Comparison of ENCODE assay signal across 30 mouse cellular contexts in genomic region chr11:108220605-108221004, GRCm38 (mm10).
DNase-seq lines count a peak whose midpoint lies in the region; ATAC-seq and TF ChIP-seq lines count a peak whose summit lies in the region.
"Had no signal": no experiment of that assay in that cellular context is flagged by ENCODE, and none has a peak within 500 bp of the region (broad histone marks: within the 10 kb centered on the region; RNA-seq: fewer than 3 reads in every experiment).

No protein-coding gene starts in this region.

- H3K9me3 ChIP-seq in neural tube, embryonic 15.5 days (replicated peaks), result no peaks in the 10 kb centered on the region
- H3K9me3 ChIP-seq: heart, embryonic 12.5 days; hindbrain, embryonic 13.5 days; limb, embryonic 15.5 days; liver, embryonic 13.5 days; megakaryocyte, embryonic 14.5 days; midbrain, embryonic 12.5 days; neural tube, embryonic 13.5 days had no signal

- no peaks in the 10 kb centered on the region for H3K36me3 ChIP-seq in neural tube, embryonic 15.5 days
- H3K36me3 ChIP-seq: G1E; heart, embryonic 12.5 days; hindbrain, embryonic 13.5 days; limb, embryonic 15.5 days; liver, embryonic 13.5 days; midbrain, embryonic 12.5 days; neural tube, embryonic 13.5 days had no signal

- H3K4me3 ChIP-seq in gastrocnemius, adult 2 months, result no peak overlapping the region
- H3K4me3 ChIP-seq in neural tube, embryonic 15.5 days (replicated peaks), result no peak overlapping the region
- no peak overlapping the region for H3K4me3 ChIP-seq in olfactory bulb, adult 2 months (ENCODE audit: insufficient read depth, low read depth, low read length)
- H3K4me3 ChIP-seq: heart, adult 2 months; heart, embryonic 12.5 days; hindbrain, embryonic 13.5 days; limb, embryonic 15.5 days; liver, embryonic 13.5 days; midbrain, embryonic 12.5 days; myocyte; neural tube, embryonic 13.5 days had no signal

- H3K27ac ChIP-seq in gastrocnemius, adult 2 months, result peak overlapping the region; percentile 2; the same call in 1 of the 2 replicates
- 0 out of 2 replicates have a peak overlapping the region, but pooled peaks have one; percentile 15 for H3K27ac ChIP-seq in neural tube, embryonic 15.5 days (replicated peaks)
- 0 out of 2 replicates have a peak overlapping the region, but pooled peaks have one; percentile 67 for H3K27ac ChIP-seq in olfactory bulb, adult 2 months (ENCODE audit: insufficient read depth, low read depth, low read length)
- H3K27ac ChIP-seq: heart, adult 2 months; hindbrain, embryonic 13.5 days; liver, embryonic 13.5 days; midbrain, embryonic 12.5 days; neural tube, embryonic 13.5 days had no signal

- ATAC-seq in neural tube, embryonic 15.5 days (ENCODE audit: low FRiP score), result no peak
- ATAC-seq: intestine, postnatal 0 days had no signal

- no peak for DNase-seq in gastrocnemius, adult 2 months
- no peak for DNase-seq in gastrocnemius, postnatal 10 days
- no peak for DNase-seq in neural tube, embryonic 10.5 days (ENCODE audit: extremely low spot score, low spot score)
- peak; percentile 41 for DNase-seq in NIH3T3 (ENCODE audit: low read depth)
- no peak for DNase-seq in kidney, postnatal 14 days
- DNase-seq: adrenal gland, postnatal 14 days; B cell, adult 2 months; cerebellum, adult 11-12 months; heart, adult 2 months; heart, postnatal 4 days; kidney, adult 9 months; kidney, postnatal 10 days; liver, embryonic 13.5 days; lung, adult 2 months; lung, postnatal 4 days; retina, postnatal 1 day; right cerebral cortex, postnatal 14 days; thymus, adult 2 months; thymus, postnatal 36 days had no signal

- H3K27me3 ChIP-seq in neural tube, embryonic 15.5 days (replicated peaks), result no peaks in the 10 kb centered on the region
- H3K27me3 ChIP-seq: heart, embryonic 12.5 days; limb, embryonic 15.5 days; liver, embryonic 13.5 days; megakaryocyte, embryonic 14.5 days; neural tube, embryonic 13.5 days had no signal

- WGBS in neural tube, embryonic 15.5 days, result 79% methylated on average over 5 of the region's 5 CpGs
- WGBS in olfactory bulb, adult 2 months, result 62% methylated on average over 5 of the region's 5 CpGs

- TF ChIP-seq CTCF in gastrocnemius, adult 2 months (IDR thresholded peaks at IDR 0.05), result no peak
- TF ChIP-seq CTCF in olfactory bulb, adult 2 months (IDR thresholded peaks at IDR 0.05; ENCODE audit: insufficient read depth, low read depth, low read length), result no peak

- H3K9ac ChIP-seq in neural tube, embryonic 15.5 days (replicated peaks), result no peak overlapping the region
- H3K9ac ChIP-seq: heart, embryonic 12.5 days; hindbrain, embryonic 13.5 days; limb, embryonic 15.5 days; liver, embryonic 13.5 days; midbrain, embryonic 12.5 days; neural tube, embryonic 13.5 days had no signal

- no peak overlapping the region for H3K4me2 ChIP-seq in neural tube, embryonic 15.5 days
- H3K4me2 ChIP-seq: heart, embryonic 12.5 days; hindbrain, embryonic 13.5 days; limb, embryonic 15.5 days; liver, embryonic 13.5 days; midbrain, embryonic 12.5 days; neural tube, embryonic 13.5 days had no signal

- intact Hi-C loops in gastrocnemius, adult 2 months (cut with DNase I), result loop anchor here (5.0 kb wide), 1 partner anchor 122 kb away; the partner anchor contains the start of genes Apoh and Prkca

- peaks cover 50% of the 10 kb centered on the region for H3K4me1 ChIP-seq in neural tube, embryonic 15.5 days
- H3K4me1 ChIP-seq in olfactory bulb, adult 2 months (ENCODE audit: control insufficient read depth, insufficient read depth, low read length), result peaks cover 53% of the 10 kb centered on the region

- no peak for TF ChIP-seq POLR2A in olfactory bulb, adult 2 months (IDR thresholded peaks at IDR 0.05; ENCODE audit: insufficient read depth, low read depth, low read length)

Comparison
In these comparisons a context has a peak if more than half of its experiments do, and no peak if none do; other contexts are left out.
1. H3K27ac ChIP-seq: peak in every context shown above with its lines; median percentile 67 in olfactory bulb, adult 2 months; 15 in neural tube, embryonic 15.5 days; 2 in gastrocnemius, adult 2 months.